Mouse (Mus musculus): Measurements from ENCODE around the gene Twist2. TPM values are rescaled to one million over a fixed set of nuclear protein-coding genes. Genes with fewer than 3 reads are reported as not detected.
A peak's percentile ranks its signal among the peaks of the same experiment; 100 is the strongest.

Twist2 gene
- total and polyA plus RNA-seq, 2 experiments from 2014 or later: 1.7 to 8.5 TPM

DNA sequence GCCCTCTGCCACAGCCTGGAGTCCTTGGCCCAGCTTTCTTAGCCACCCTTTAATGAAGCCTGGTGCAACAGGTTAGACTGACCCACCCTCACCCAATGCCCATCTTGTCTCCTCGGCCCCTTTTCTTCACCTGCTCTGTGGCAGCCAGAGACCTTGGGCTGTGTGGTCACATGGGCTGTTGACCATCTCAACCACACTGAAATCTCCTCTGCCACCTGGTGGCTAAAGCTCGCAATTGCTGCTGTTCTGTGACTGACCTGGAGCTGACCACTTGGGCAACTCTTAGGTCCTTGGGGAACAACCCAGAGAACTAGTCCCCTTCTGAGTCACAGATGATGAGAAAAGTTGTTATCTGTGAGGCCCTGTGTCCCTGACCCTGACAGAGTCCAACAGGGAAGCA is 73.4 kb downstream of the Twist2 start:
- Histone ChIP-seq H3K4me2 (ENCODE audit: low read depth, low read length) (no peak overlapping the region), H3K36me3 (replicated peaks; ENCODE audit: control insufficient read depth, insufficient read depth, low read length) (no peaks in the 10 kb centered on the region), H3K27me3 (ENCODE audit: control insufficient read depth, insufficient read depth, low read length) (no peaks in the 10 kb centered on the region), H3K9me3 (replicated peaks; ENCODE audit: control insufficient read depth, low read length) (no peaks in the 10 kb centered on the region), H3K27ac (ENCODE audit: low read depth) (no peak overlapping the region), H3K9ac (replicated peaks; ENCODE audit: low read depth, low read length) (no peak overlapping the region), H3K4me1 (ENCODE audit: control insufficient read depth, insufficient read depth) (peaks cover 6% of the 10 kb centered on the region), H3K4me3 (ENCODE audit: low read depth, low read length) (no peak overlapping the region)
- ATAC-seq (ENCODE audit: insufficient read depth, low read depth) (peak; percentile 54; the same call in 1 of the 2 replicates), DNase-seq (ENCODE audit: low spot score) (peak; percentile 41)
- 10% methylated on average over 2 of the region's 2 CpGs for WGBS
- peak; percentile 87 for TF ChIP-seq CTCF (IDR thresholded peaks at IDR 0.05; ENCODE audit: low read depth)
- no peak for TF ChIP-seq EP300 (IDR thresholded peaks at IDR 0.05; ENCODE audit: low read depth)

DNA sequence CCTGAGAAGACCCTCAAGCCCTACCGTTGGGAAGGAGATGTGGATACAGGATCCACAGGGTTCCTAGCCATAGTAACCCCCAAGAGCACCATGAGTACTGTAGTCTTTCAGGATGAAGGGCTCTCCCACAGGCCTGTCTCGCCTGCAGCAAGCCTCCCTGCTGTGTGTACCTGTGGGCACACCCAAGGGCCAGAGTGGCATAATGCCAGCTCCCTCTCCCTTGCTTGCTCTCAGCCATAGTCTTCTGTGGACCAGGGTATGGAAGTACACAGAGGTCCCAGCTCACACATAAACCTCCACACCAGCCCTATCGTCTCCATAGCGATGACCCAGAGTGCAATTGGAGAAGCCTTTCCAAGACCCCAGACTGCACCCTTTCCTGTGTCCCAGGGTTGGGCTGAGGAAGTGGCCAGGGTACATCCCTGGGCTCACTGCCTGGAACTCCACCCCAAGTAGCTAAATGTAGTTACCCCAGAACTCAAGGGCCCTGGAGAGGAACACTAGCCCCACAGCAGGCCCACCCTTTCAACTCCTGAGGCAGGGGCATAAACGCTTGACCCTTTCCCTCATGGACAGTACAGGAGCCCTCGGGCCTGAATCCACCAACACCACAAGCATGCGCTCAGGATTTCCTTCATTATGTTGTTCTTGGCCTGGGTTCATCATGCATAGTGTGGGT is 73.9 kb downstream of the Twist2 start:
- Histone ChIP-seq H3K27me3 (ENCODE audit: control insufficient read depth, insufficient read depth, low read length) (no peaks in the 10 kb centered on the region), H3K9ac (replicated peaks; ENCODE audit: low read depth, low read length) (no peak overlapping the region), H3K4me2 (ENCODE audit: low read depth, low read length) (no peak overlapping the region), H3K9me3 (replicated peaks; ENCODE audit: control insufficient read depth, low read length) (no peaks in the 10 kb centered on the region), H3K4me3 (ENCODE audit: low read depth, low read length) (no peak overlapping the region), H3K4me1 (ENCODE audit: control insufficient read depth, insufficient read depth) (peaks cover 6% of the 10 kb centered on the region), H3K36me3 (replicated peaks; ENCODE audit: control insufficient read depth, insufficient read depth, low read length) (no peaks in the 10 kb centered on the region), H3K27ac (ENCODE audit: low read depth) (no peak overlapping the region)
- 65% methylated on average over 7 of the region's 7 CpGs for WGBS
- TF ChIP-seq CTCF (IDR thresholded peaks at IDR 0.05; ENCODE audit: low read depth) (no peak), EP300 (IDR thresholded peaks at IDR 0.05; ENCODE audit: low read depth) (no peak)
- ATAC-seq (ENCODE audit: insufficient read depth, low read depth) (peak; percentile 18; the same call in 1 of the 2 replicates), DNase-seq (ENCODE audit: low spot score) (peak; percentile 15)

DNA sequence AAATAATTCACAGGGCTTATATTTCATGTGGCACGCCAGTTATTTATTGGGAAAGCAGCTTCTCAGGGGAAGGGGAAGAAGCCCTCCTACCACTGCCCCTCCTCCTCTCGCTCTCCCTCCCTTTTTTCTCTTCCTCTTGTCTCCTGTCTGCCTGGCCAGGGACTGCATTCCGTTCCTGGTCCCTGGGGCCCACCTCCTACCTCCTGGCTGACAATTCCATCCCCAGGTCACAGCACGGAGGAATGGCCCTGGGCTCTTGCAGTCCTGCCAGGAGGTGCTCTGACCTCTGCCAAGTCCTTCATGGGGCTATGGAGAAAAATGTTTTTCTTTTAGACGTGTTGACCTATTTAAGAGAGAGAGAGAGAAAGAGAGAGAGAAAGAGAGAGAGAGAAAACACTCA is 77.4 kb downstream of the Twist2 start:
- no peak for TF ChIP-seq EP300 (IDR thresholded peaks at IDR 0.05; ENCODE audit: low read depth)
- no peak for TF ChIP-seq CTCF (IDR thresholded peaks at IDR 0.05; ENCODE audit: low read depth)
- no peak for ATAC-seq (ENCODE audit: insufficient read depth, low read depth)
- H3K27ac ChIP-seq (ENCODE audit: low read depth): no peak overlapping the region

DNA sequence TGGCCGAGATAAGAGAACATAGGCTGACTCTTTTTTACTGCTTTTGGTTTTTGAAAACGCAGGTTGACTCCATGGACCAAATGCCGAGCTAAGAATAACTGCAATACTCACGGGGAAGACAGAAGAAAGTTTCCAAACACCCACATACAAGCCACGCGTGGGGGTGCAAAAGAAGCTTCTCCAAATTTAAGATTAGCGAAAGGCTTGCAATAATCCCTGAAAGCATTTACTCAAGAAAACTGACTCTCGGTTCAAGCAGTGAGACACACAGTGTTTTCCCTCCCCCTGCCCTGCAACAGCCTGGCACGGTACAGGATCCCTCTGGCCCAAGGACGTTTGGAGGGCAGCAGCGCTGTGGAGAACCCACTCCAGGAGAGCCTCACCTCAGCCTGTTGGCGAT is 78.9 kb downstream of the Twist2 start:
- H3K36me3 ChIP-seq (replicated peaks; ENCODE audit: control insufficient read depth, insufficient read depth, low read length): no peaks in the 10 kb centered on the region
- H3K9me3 ChIP-seq (replicated peaks; ENCODE audit: control insufficient read depth, low read length): 0 out of 2 replicates have a peak, but pooled peaks cover 4% of the 10 kb centered on the region
- WGBS: 69% methylated on average over 12 of the region's 12 CpGs
- DNase-seq (ENCODE audit: low spot score) (no peak), ATAC-seq (ENCODE audit: insufficient read depth, low read depth) (no peak)
- H3K4me3 ChIP-seq (ENCODE audit: low read depth, low read length): no peak overlapping the region
- H3K27ac ChIP-seq (ENCODE audit: low read depth): no peak overlapping the region
- no peak for TF ChIP-seq EP300 (IDR thresholded peaks at IDR 0.05; ENCODE audit: low read depth)
- no peak for TF ChIP-seq CTCF (IDR thresholded peaks at IDR 0.05; ENCODE audit: low read depth)
- no peak overlapping the region for H3K9ac ChIP-seq (replicated peaks; ENCODE audit: low read depth, low read length)
- H3K4me2 ChIP-seq (ENCODE audit: low read depth, low read length): no peak overlapping the region
- H3K27me3 ChIP-seq (ENCODE audit: control insufficient read depth, insufficient read depth, low read length): no peaks in the 10 kb centered on the region
- H3K4me1 ChIP-seq (ENCODE audit: control insufficient read depth, insufficient read depth): peaks cover 6% of the 10 kb centered on the region; the same call in 1 of the 2 replicates

More for the DNA sequence above, 77.4 kb downstream of the Twist2 start:
- Histone ChIP-seq H3K9ac (replicated peaks; ENCODE audit: low read depth, low read length) (no peak overlapping the region), H3K4me1 (ENCODE audit: control insufficient read depth, insufficient read depth) (peaks cover 6% of the 10 kb centered on the region; the same call in 1 of the 2 replicates), H3K9me3 (replicated peaks; ENCODE audit: control insufficient read depth, low read length) (0 out of 2 replicates have a peak, but pooled peaks cover 2% of the 10 kb centered on the region), H3K4me2 (ENCODE audit: low read depth, low read length) (no peak overlapping the region), H3K36me3 (replicated peaks; ENCODE audit: control insufficient read depth, insufficient read depth, low read length) (no peaks in the 10 kb centered on the region), H3K27me3 (ENCODE audit: control insufficient read depth, insufficient read depth, low read length) (no peaks in the 10 kb centered on the region), H3K4me3 (ENCODE audit: low read depth, low read length) (no peak overlapping the region)
- WGBS: 26% methylated on average over 5 of the region's 5 CpGs
- no peak for DNase-seq (ENCODE audit: low spot score)

DNA sequence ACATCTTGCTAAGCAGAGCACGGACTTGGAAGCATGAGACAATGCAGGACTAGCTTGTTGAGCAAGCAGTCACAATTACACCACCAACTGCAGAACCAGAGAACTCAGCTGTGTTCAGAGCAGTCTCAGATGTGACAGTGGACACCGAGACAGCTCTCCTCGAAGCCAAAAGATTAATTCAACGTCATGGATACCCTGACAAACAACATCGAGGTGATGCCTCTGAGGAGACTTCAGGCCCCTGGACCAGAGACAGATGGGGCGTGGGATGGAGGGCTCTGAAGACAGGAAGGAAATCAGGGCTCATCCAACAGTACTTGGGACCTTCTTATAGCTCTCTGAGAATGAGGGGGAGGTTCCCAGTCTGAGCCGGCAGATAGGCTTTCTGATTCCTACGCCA is 79.6 kb downstream of the Twist2 start:
- TF ChIP-seq CTCF (IDR thresholded peaks at IDR 0.05; ENCODE audit: low read depth) (no peak), EP300 (IDR thresholded peaks at IDR 0.05; ENCODE audit: low read depth) (no peak)
- H3K9ac ChIP-seq (replicated peaks; ENCODE audit: low read depth, low read length): no peak overlapping the region
- no peaks in the 10 kb centered on the region for H3K27me3 ChIP-seq (ENCODE audit: control insufficient read depth, insufficient read depth, low read length)
- no peak overlapping the region for H3K4me2 ChIP-seq (ENCODE audit: low read depth, low read length)
- no peak overlapping the region for H3K4me3 ChIP-seq (ENCODE audit: low read depth, low read length)
- DNase-seq (ENCODE audit: low spot score) (no peak), ATAC-seq (ENCODE audit: insufficient read depth, low read depth) (no peak)
- 0 out of 2 replicates have a peak, but pooled peaks cover 4% of the 10 kb centered on the region for H3K9me3 ChIP-seq (replicated peaks; ENCODE audit: control insufficient read depth, low read length)
- no peaks in the 10 kb centered on the region for H3K36me3 ChIP-seq (replicated peaks; ENCODE audit: control insufficient read depth, insufficient read depth, low read length)
- 52% methylated on average over 8 of the region's 8 CpGs for WGBS
- H3K4me1 ChIP-seq (ENCODE audit: control insufficient read depth, insufficient read depth): peaks cover 6% of the 10 kb centered on the region; the same call in 1 of the 2 replicates
- no peak overlapping the region for H3K27ac ChIP-seq (ENCODE audit: low read depth)
